Mouse (Mus musculus): ENCODE measurements at regions not wholly inside any gene's neighbourhood (a gene's known extent, or its start where the extent isn't known, plus 50 kb on each side); places are given as distances from the start of the nearest gene placed in this dataset.

GRCm38 (mm10) chr17:93817656-93818055, 618.8 kb downstream of the Adcyap1 start:
- peak; percentile 3 for DNase-seq (ENCODE audit: extremely low spot score)

All from embryo, embryonic 9.5 days (tissue).